Mouse (Mus musculus): ENCODE measurements at regions not wholly inside any gene's neighbourhood (a gene's known extent, or its start where the extent isn't known, plus 50 kb on each side); places are given as distances from the start of the nearest gene placed in this dataset.
"Not testable (repeated sequence)": the region's sequence is repeated elsewhere in the genome, so short reads cannot be mapped to it uniquely, and the experiment has no call there.

DNA sequence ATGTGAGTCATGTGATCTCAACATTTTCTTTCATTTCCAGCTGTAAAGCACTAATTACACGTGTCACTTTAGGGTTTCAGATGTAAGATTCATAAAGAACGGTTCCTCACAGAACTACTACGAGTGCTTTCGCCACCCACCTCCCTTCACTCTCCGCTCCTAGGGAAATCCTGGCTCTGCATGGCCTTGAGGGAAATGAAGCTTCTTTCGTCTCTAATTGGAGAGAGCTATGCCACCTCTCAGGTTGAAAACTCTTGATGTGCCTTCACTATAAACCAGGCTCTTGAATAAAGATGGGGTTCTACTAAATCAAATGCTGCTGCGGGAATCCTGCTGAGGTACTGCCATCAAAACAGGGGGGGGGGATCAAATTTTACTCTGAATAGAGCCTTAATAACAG is 686.0 kb upstream of the Hs3st1 start:
- DNase-seq (ENCODE audit: extremely low spot score), result no peak

- DNase-seq (ENCODE audit: extremely low spot score), result no peak
Observed at GRCm38 (mm10) chr5:40402721-40403120, 647.4 kb upstream of the Hs3st1 start.

- no peak for DNase-seq (ENCODE audit: extremely low spot score)
Observed at GRCm38 (mm10) chr5:40394798-40395197, 639.5 kb upstream of the Hs3st1 start.

GRCm38 (mm10) chr5:40389591-40389990 is 634.3 kb upstream of the Hs3st1 start:
- DNase-seq (ENCODE audit: extremely low spot score), result no peak

DNA sequence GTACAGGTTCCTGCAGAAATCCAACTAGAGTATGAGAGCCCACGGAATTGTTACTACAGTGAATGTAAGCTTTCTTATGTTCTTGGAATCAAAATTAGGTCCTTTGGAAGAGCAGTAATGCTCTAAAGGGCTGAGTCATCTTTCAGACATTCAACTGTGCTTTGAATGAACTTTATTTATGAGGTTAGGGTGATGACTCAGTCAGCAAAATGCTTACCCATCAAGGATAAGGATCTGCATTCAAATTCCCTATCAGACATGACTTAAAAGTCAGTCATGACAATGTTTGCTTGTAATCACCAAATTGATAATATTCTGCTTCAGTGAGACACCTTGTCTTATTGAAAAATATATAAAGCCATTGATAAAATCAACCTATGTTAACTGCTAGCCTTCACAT is 611.7 kb upstream of the Hs3st1 start:
- DNase-seq (ENCODE audit: extremely low spot score), result no peak

DNA sequence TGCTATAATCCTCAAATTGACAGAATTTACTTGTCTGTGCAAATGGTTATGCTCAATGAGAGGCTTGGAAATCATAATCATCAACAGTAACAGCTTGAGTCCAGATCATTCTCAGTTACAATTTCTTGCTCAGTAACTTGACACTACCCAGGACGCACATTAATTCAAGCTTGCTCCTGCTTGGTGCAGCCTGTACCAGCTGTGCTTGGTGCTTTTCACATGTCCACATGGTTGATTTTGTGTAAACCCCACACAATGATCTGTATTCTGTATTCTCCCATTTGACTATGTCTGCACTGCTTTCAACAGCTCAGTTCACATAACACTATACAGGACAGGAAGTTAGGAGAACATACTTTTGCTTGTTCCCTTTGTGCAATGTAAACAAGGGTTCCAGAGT is 576.0 kb upstream of the Hs3st1 start:
- no peak for DNase-seq (ENCODE audit: extremely low spot score)

DNA sequence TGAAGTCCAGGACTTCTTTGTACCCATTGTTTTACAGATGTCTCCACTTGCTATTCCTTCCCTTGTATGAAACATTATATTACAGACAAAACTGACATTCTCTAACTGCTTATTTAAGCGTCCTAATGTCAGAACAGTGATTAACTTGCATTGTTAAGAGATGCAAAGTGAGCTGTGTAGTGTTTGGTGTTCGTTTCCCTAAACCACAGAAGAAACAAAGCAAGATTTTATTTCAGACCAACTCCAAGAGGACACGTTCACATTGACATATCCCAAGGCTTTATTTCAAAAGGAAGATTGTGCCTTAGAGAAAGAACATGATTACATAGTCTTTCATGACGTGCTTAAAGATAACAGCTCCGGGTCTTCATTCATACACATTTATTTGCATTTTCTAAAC is 553.2 kb upstream of the Hs3st1 start:
- no peak for DNase-seq (ENCODE audit: extremely low spot score)

DNA sequence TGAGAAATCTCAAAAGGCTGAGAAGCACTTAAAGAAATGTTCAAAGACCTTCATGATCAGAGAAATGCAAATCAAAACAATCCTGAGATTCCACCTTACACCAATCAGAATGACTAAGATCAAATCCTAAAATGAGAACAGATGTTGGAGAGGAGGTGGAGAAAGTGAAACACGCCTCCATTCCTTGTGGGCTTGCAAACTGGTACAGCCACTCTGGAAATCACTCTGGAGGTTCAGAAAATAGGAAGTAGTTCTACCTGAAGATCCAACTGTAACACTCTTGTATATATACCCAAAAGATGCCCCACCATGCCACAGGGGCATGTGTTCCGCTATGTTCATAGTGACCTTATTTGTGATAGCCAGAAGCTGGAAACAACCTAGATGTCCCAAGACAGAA is 549.5 kb upstream of the Hs3st1 start:
- DNase-seq (ENCODE audit: extremely low spot score), result not testable (repeated sequence)

DNA sequence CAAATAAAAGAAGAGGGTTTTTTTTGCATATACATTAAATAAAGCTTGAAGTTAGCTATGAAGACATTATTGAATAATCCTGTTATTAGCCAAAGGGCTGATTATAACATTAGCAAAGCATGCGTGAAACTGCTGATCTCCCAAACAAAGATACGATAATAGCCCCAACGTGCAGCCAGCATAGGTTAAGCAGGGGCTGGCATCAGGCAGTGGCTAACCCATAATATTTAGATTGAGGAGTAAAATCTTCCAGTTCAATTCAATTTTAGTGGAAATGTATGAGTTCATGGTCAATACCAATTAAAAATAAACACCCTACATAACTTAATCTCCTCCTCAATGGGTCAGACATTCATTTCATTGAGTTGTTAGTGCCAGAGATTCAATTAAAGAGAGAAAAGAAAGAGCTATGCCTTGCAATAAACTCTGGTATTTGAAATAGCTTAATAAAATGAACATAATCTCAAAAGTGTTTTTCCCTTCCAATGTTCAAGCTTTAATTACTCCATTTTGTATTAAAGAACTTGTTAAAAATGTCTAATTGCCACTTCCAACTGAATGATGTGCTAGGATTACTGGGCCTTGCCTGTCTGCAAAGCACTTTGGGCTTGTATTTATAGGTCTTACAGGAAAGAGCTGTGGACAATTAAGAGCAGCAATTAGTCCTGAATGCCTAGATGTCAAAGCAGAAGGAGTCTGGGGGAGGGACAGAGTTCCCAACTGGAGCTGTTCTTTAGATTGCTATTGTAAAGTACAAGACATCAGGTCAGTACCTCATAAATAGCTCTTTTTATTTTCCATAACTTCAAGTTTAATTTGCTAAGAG is 539.8 kb upstream of the Hs3st1 start:
- no peak for DNase-seq (ENCODE audit: extremely low spot score)

DNA sequence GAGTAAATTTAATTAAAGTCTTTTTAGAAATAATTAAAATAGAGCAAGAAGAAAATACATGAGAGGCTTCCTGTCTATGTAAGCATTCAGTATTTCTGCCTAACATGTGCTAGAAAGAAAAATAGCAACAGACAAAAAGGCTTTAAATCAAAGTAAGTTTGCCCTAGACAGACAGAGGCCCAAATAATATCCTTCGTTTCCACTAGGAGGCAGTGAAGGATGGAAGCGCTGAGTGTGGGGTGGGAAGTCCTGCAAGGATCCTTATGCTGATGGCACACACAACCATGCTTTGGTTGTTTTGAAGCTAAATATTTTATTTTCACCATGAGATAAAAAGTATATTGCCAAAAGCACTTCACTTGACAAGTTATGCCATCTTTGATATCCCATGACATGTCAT is 527.1 kb upstream of the Hs3st1 start:
- peak; percentile 4 for DNase-seq (ENCODE audit: extremely low spot score)

- DNase-seq (ENCODE audit: extremely low spot score), result no peak
Observed at GRCm38 (mm10) chr5:40246664-40247063, 491.4 kb upstream of the Hs3st1 start.

Data from embryo, embryonic 9.5 days (tissue).